ENCODE assay signal across 9 mouse cellular contexts in genomic region chr17:25569833-25570647, GRCm38 (mm10). TPM values are rescaled to one million over a fixed set of nuclear protein-coding genes. Genes with fewer than 3 reads are reported as not detected.
A peak's percentile ranks its signal among the peaks of the same experiment; 100 is the strongest.
DNase-seq lines count a peak whose midpoint lies in the region; ATAC-seq and TF ChIP-seq lines count a peak whose summit lies in the region.
"Had no signal": no experiment of that assay in that cellular context is flagged by ENCODE, and none has a peak within 500 bp of the region (broad histone marks: within the 10 kb centered on the region; RNA-seq: fewer than 3 reads in every experiment).

No protein-coding gene starts in this region.

- no peak for DNase-seq in gastrocnemius, adult 2 months
- DNase-seq in gastrocnemius, postnatal 4 days (ENCODE audit: low spot score in 2 of 2), result no peak
- DNase-seq in spleen, adult 2 months (ENCODE audit: low read depth in 1 of 2, low spot score in 2 of 2), result no peak
- no peak for DNase-seq in spleen, adult 12 weeks (ENCODE audit: low spot score)
- no peak for DNase-seq in hindbrain, embryonic 14.5 days (ENCODE audit: low spot score)
- DNase-seq in T-cell, adult 2 months (ENCODE audit: low spot score), result no peak
- no peak for DNase-seq in layer of hippocampus, postnatal 25 days (ENCODE audit: extremely low spot score in 1 of 2, low spot score in 1 of 2)

- peak overlapping the region; percentile 69 for H3K9ac ChIP-seq in hindbrain, embryonic 14.5 days
- H3K9ac ChIP-seq in midbrain, embryonic 15.5 days, result peak overlapping the region; percentile 42

- intact Hi-C loops in gastrocnemius, adult 2 months (cut with DNase I), result loop anchor here (10.0 kb wide), 1 partner anchor 225 kb away; the partner anchor contains the start of genes AC134908.4, Fam173a and Metrn

- peak overlapping the region; percentile 84 for H3K4me3 ChIP-seq in gastrocnemius, adult 2 months
- peak overlapping the region; percentile 68; the same call in 1 of the 2 replicates for H3K4me3 ChIP-seq in spleen, adult 2 months (ENCODE audit: extremely low read depth, insufficient read depth, insufficient read length)
- H3K4me3 ChIP-seq in hindbrain, embryonic 14.5 days (replicated peaks; ENCODE audit: low read length), result peak overlapping the region; percentile 49
- H3K4me3 ChIP-seq in midbrain, embryonic 15.5 days, result peak overlapping the region; percentile 46

- peak; percentile 22; the same call in 1 of the 2 replicates for ATAC-seq in hindbrain, embryonic 14.5 days (ENCODE audit: low FRiP score)
- ATAC-seq in midbrain, embryonic 15.5 days (replicated peaks), result no peak

- no peaks in the 10 kb centered on the region for H3K36me3 ChIP-seq in spleen, adult 2 months (ENCODE audit: control insufficient read depth, insufficient read depth, low read length)
- no peaks in the 10 kb centered on the region for H3K36me3 ChIP-seq in hindbrain, embryonic 14.5 days (replicated peaks; ENCODE audit: control insufficient read depth, insufficient read depth)
- H3K36me3 ChIP-seq in midbrain, embryonic 15.5 days (replicated peaks), result no peaks in the 10 kb centered on the region

- H3K27me3 ChIP-seq in spleen, adult 2 months (ENCODE audit: control insufficient read depth, insufficient read depth, low read length), result peaks cover 6% of the 10 kb centered on the region
- H3K27me3 ChIP-seq in hindbrain, embryonic 14.5 days (ENCODE audit: control insufficient read depth, insufficient read depth, low read length), result peaks cover 32% of the 10 kb centered on the region
- H3K27me3 ChIP-seq in midbrain, embryonic 15.5 days (replicated peaks), result peaks cover 35% of the 10 kb centered on the region

- peak overlapping the region; percentile 78 for H3K27ac ChIP-seq in gastrocnemius, adult 2 months
- H3K27ac ChIP-seq in spleen, adult 2 months (ENCODE audit: insufficient read depth, low read length), result no peak overlapping the region
- no peak overlapping the region for H3K27ac ChIP-seq in hindbrain, embryonic 14.5 days
- H3K27ac ChIP-seq in midbrain, embryonic 15.5 days, result no peak overlapping the region

- no peaks in the 10 kb centered on the region for H3K9me3 ChIP-seq in hindbrain, embryonic 14.5 days (ENCODE audit: control insufficient read depth, low read length)
- no peaks in the 10 kb centered on the region for H3K9me3 ChIP-seq in midbrain, embryonic 15.5 days

- no peak for TF ChIP-seq CTCF in gastrocnemius, adult 2 months (IDR thresholded peaks at IDR 0.05)
- no peak for TF ChIP-seq CTCF in spleen, adult 2 months (IDR thresholded peaks at IDR 0.05; ENCODE audit: extremely low read depth, insufficient read depth, insufficient read length, insufficient replicate concordance)

- peaks cover 8% of the 10 kb centered on the region for H3K4me1 ChIP-seq in spleen, adult 2 months (ENCODE audit: control insufficient read depth, insufficient read depth, insufficient read length)
- peaks cover 29% of the 10 kb centered on the region for H3K4me1 ChIP-seq in hindbrain, embryonic 14.5 days (replicated peaks; ENCODE audit: control insufficient read depth, insufficient read depth, low read length)
- peaks cover 28% of the 10 kb centered on the region for H3K4me1 ChIP-seq in midbrain, embryonic 15.5 days

- 13% methylated on average over 54 of the region's 54 CpGs for WGBS in spleen, adult 2 months
- WGBS in hindbrain, embryonic 14.5 days, result 2% methylated on average over 54 of the region's 54 CpGs
- WGBS in midbrain, embryonic 15.5 days, result 3% methylated on average over 54 of the region's 54 CpGs

- TF ChIP-seq POLR2A in spleen, adult 2 months (IDR thresholded peaks at IDR 0.05; ENCODE audit: low read depth, low read length), result no peak

- H3K4me2 ChIP-seq in hindbrain, embryonic 14.5 days (replicated peaks), result peak overlapping the region; percentile 96
- H3K4me2 ChIP-seq in midbrain, embryonic 15.5 days, result peak overlapping the region; percentile 81

RNA-seq across cellular contexts. Expression of gene Sox8, which starts 0.4 kb away (rescaled TPM):
- 1 to 10 TPM in 1 of 2 experiments, under 1 TPM in 1; 0.92 to 1.1 TPM for total RNA-seq in gastrocnemius, adult 2 months (2021)
- total RNA-seq in gastrocnemius, postnatal 4 days (2021), result 10 to 100 TPM; 26.9 to 33.7 TPM
- 0.65 and 0.83 TPM in 2 replicates for polyA plus RNA-seq in spleen, adult 2 months (2012; rRNA removed)
- 18.5 and 20.1 TPM in 2 replicates for polyA plus RNA-seq in hindbrain, embryonic 14.5 days (2014; fragmentation: Nextera tagmentation; extraction: Ambion mirVana)
- 10.7 and 15.2 TPM in 2 replicates for polyA plus RNA-seq in midbrain, embryonic 15.5 days (2015; fragmentation: Nextera tagmentation; extraction: Ambion mirVana)
- 10 to 100 TPM; 61.9 to 67.1 TPM for total RNA-seq in layer of hippocampus, postnatal 25 days (2021)
- total RNA-seq: MEL had no signal

RNA-seq across cellular contexts. Expression of gene Lmf1, which starts 8.8 kb away (rescaled TPM):
- 10 to 100 TPM in 1 of 2 experiments, 1 to 10 TPM in 1; 9.7 to 14.9 TPM for total RNA-seq in gastrocnemius, adult 2 months (2021)
- total RNA-seq in gastrocnemius, postnatal 4 days (2021), result 10 to 100 TPM; 16.1 to 18.8 TPM
- 13.1 and 15.6 TPM in 2 replicates for polyA plus RNA-seq in spleen, adult 2 months (2012; rRNA removed)
- polyA plus RNA-seq in hindbrain, embryonic 14.5 days (2014; fragmentation: Nextera tagmentation; extraction: Ambion mirVana), result 22.4 and 24.9 TPM in 2 replicates
- 23.2 and 24.9 TPM in 2 replicates for polyA plus RNA-seq in midbrain, embryonic 15.5 days (2015; fragmentation: Nextera tagmentation; extraction: Ambion mirVana)
- 10 to 100 TPM; 24.9 to 34.0 TPM for total RNA-seq in layer of hippocampus, postnatal 25 days (2021)

Comparison
In these comparisons a context has a peak if more than half of its experiments do, and no peak if none do; other contexts are left out.
1. RNA of gene Sox8, which starts 0.4 kb away (total RNA-seq): 61.9 to 67.1 TPM in layer of hippocampus, postnatal 25 days and 26.9 to 33.7 TPM in gastrocnemius, postnatal 4 days; 0.92 to 1.1 TPM in gastrocnemius, adult 2 months; every median in the first group is over 10 times any median in the second.
2. Peak in every context shown above with its lines, with median percentiles within 50 percentile points of each other: H3K4me3 ChIP-seq.